Mouse (Mus musculus) yolk sac, embryonic 10.5 days (tissue): Measurements from ENCODE around the gene Mov10.
"Not testable (repeated sequence)": the region's sequence is repeated elsewhere in the genome, so short reads cannot be mapped to it uniquely, and the experiment has no call there.

Experiments
- DNase-seq: peaks from one replicate; pipeline ENCODE4 v3.0.0-alpha.2; 2017; ENCODE audit warnings: low spot score

Gene Mov10

DNA sequence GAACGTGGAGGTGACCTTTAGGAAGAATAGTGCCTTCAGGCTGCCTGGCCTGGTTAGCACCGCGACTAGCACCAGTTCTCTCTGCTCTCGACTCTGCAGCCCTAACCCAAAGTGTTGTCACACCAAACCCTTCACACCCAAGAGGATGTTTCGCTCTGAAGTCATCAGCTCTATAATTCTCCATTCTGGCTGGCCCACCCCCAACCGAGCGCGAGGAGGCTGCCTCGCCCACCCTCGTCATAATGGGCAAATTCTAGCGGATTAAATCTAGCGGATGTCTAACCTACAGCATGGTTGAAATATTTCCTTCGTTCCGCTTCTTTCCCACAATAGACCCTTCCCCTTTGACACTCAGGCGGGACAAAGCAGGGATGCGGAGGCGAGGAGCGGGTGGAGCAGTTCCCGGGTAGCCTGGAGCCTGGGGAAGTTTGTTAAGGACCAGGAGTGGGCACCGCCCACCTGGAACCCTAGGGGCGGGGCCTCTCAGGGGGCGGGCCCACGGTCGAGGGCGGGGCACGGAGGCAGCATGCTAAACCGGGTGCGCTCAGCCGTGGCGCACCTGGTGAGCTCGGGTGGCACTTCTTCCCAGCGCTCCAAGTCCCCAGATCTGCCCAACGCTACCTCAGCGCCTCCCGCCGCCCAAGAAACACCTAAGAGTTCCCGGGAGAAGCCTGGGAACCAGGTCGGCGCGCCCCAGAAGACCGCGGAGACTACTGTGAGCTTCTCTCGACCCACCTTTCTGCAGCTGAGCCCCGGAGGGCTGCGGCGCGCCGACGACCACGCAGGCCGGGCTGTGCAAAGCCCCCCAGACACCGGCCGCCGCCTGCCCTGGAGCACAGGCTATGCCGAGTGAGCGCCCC is 37.6 kb downstream of the Mov10 start, which contains the start of gene Ppm1j:
TSS of gene Ppm1j (plus strand) at position 496 of the 860 bp plus-strand sequence.
- peak; percentile 63 for DNase-seq

GRCm38 (mm10) chr3:104779949-104780348 is 38.4 kb downstream of the Mov10 start:
- DNase-seq, result no peak

DNA sequence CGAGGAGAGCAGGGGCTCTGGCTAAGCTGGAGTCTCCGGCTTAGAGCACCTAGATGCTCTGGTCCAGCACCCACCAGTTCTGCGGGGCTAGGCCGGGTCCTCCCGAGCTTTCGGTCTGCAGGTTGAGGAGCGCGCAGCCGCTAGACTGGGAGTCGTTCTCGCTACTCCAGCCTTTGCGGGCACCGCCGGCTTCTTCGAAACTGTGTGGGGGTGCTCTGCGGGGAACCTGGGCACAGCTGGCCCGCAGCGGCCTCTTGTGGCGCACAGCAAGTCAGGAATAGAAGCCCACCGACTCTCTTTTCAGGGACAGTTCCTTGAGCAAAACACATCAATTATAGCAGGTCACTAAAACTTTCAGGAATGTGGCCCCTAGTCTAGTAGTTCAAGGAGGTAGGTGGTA is 41.0 kb downstream of the Mov10 start:
- DNase-seq, result no peak

- DNase-seq, result no peak
These were observed 45.1 kb downstream of the Mov10 start for GRCm38 (mm10) chr3:104773301-104773700.

- DNase-seq, result no peak
These were observed 46.9 kb downstream of the Mov10 start for GRCm38 (mm10) chr3:104771460-104771859.

- DNase-seq, result no peak
These were observed 47.4 kb downstream of the Mov10 start for GRCm38 (mm10) chr3:104770918-104771317.

GRCm38 (mm10) chr3:104770035-104770434 is 48.3 kb downstream of the Mov10 start:
- DNase-seq, result no peak

GRCm38 (mm10) chr3:104769135-104769534 is 49.2 kb downstream of the Mov10 start:
- DNase-seq, result no peak

DNA sequence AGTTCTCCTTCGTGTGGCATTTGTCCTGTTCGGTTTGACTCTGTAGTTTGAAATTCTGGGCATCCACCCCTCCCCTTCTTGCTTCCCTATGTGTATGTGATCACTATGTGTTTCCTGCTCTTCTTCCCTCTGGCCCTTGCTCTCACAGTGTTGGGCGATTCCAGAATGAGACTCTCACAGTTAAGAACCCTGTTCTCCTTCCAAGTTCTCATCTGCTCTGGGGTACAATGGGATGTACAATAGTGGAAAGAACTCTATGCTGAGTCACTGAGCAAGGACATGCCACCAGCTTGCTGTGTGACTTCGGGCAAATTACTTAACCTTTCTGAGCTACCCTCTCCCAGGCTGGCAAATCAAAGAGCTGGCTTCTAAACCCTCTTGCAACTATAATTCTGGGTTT is 50.6 kb downstream of the Mov10 start:
- no peak for DNase-seq

DNA sequence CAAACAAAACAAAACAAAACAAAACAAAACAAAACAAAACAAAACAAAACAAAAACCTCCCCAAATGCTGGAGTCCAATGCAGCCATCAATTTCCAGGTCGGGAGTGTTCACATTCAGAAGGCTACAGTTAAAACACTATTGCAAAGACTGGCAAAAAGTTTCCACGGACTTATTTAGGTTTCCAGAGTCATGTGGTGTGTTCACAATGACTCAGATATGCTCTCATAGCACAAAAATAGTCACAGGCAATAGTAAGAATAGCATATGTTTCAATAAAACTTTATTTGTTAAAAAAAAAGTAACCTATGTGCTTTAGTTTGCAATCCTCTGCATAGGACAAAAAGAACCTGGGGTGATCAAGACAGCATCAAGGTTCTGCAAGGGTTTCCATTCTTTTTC is 51.2 kb downstream of the Mov10 start:
- no peak for DNase-seq

DNA sequence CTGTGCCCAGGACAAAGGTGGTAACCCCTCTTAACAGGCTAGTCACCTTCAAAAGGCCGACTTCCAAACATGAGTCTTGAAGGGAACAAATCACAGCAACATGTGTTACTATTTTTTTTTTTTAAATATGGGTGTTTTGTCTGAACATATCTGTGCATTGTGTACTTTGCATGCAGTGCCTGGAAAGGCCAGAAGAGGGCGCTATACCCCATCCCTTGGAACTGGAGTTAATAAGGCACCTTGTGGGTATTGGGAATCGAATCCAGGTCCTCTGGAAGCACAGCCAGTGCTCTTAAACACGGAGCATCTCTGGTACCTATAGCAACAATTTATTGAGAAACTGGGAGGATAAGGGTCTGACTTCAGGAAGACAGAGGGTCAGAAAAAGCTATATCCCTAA is 53.3 kb downstream of the Mov10 start:
- no peak for DNase-seq

- DNase-seq, result not testable (repeated sequence)
These were observed 56.1 kb downstream of the Mov10 start for GRCm38 (mm10) chr3:104762103-104762863.

GRCm38 (mm10) chr3:104758869-104759268 is 59.5 kb downstream of the Mov10 start:
- no peak for DNase-seq

GRCm38 (mm10) chr3:104758406-104758805 is 60.0 kb downstream of the Mov10 start:
- DNase-seq, result peak; percentile 53

GRCm38 (mm10) chr3:104752845-104753244 is 65.5 kb downstream of the Mov10 start:
- DNase-seq, result not testable (repeated sequence)
